Mouse (Mus musculus): ENCODE data around the gene Galnt12.
"Not testable (repeated sequence)": the region's sequence is repeated elsewhere in the genome, so short reads cannot be mapped to it uniquely, and the experiment has no call there.

Gene Galnt12

GRCm38 (mm10) chr4:47091493-47092386 lies at the start of gene Galnt12:
TSS of gene Galnt12 (plus strand) at chr4:47091909.
- DNase-seq (ENCODE audit: low read depth, low spot score): peak; percentile 77

GRCm38 (mm10) chr4:47043866-47044265 lies 47.8 kb upstream of the Galnt12 start:
- no peak for DNase-seq (ENCODE audit: low read depth, low spot score)

GRCm38 (mm10) chr4:47046974-47047373 lies 44.7 kb upstream of the Galnt12 start:
- DNase-seq (ENCODE audit: low read depth, low spot score): no peak

- DNase-seq (ENCODE audit: low read depth, low spot score): no peak
Measured at GRCm38 (mm10) chr4:47047765-47048164, 43.9 kb upstream of the Galnt12 start.

GRCm38 (mm10) chr4:47049216-47049615 lies 42.5 kb upstream of the Galnt12 start:
- DNase-seq (ENCODE audit: low read depth, low spot score): no peak

GRCm38 (mm10) chr4:47050167-47050566 lies 41.5 kb upstream of the Galnt12 start:
- peak; percentile 81 for DNase-seq (ENCODE audit: low read depth, low spot score)

GRCm38 (mm10) chr4:47050642-47051381 lies 40.9 kb upstream of the Galnt12 start:
- DNase-seq (ENCODE audit: low read depth, low spot score): no peak

- no peak for DNase-seq (ENCODE audit: low read depth, low spot score)
Measured at GRCm38 (mm10) chr4:47051905-47052304, 39.8 kb upstream of the Galnt12 start.

GRCm38 (mm10) chr4:47055170-47055569 lies 36.5 kb upstream of the Galnt12 start:
- DNase-seq (ENCODE audit: low read depth, low spot score): not testable (repeated sequence)

GRCm38 (mm10) chr4:47055570-47056080 lies 36.1 kb upstream of the Galnt12 start:
- DNase-seq (ENCODE audit: low read depth, low spot score): no peak

- peak; percentile 12 for DNase-seq (ENCODE audit: low read depth, low spot score)
Measured at GRCm38 (mm10) chr4:47056791-47057509, 34.8 kb upstream of the Galnt12 start, which contains the start of gene Anks6. TSS of gene Anks6 (minus strand) at chr4:47057427.

GRCm38 (mm10) chr4:47057510-47058325 lies 34.0 kb upstream of the Galnt12 start:
- no peak for DNase-seq (ENCODE audit: low read depth, low spot score)

GRCm38 (mm10) chr4:47060900-47061299 lies 30.8 kb upstream of the Galnt12 start:
- no peak for DNase-seq (ENCODE audit: low read depth, low spot score)

- no peak for DNase-seq (ENCODE audit: low read depth, low spot score)
Measured at GRCm38 (mm10) chr4:47075054-47075453, 16.7 kb upstream of the Galnt12 start.

GRCm38 (mm10) chr4:47079997-47080646 lies 11.6 kb upstream of the Galnt12 start:
- DNase-seq (ENCODE audit: low read depth, low spot score): no peak

GRCm38 (mm10) chr4:47080647-47081010 lies 11.1 kb upstream of the Galnt12 start:
- DNase-seq (ENCODE audit: low read depth, low spot score): no peak

GRCm38 (mm10) chr4:47083824-47084223 lies 7.9 kb upstream of the Galnt12 start:
- DNase-seq (ENCODE audit: low read depth, low spot score): no peak

GRCm38 (mm10) chr4:47088671-47089070 lies 3.0 kb upstream of the Galnt12 start:
- DNase-seq (ENCODE audit: low read depth, low spot score): no peak

GRCm38 (mm10) chr4:47092387-47093021 lies 795 bp downstream of the Galnt12 start:
- peak; percentile 29 for DNase-seq (ENCODE audit: low read depth, low spot score)

- DNase-seq (ENCODE audit: low read depth, low spot score): no peak
Measured at GRCm38 (mm10) chr4:47093161-47093560, 1.5 kb downstream of the Galnt12 start.
